Mouse (Mus musculus) skeletal muscle tissue, postnatal 0 days (tissue): ENCODE results near the gene Katna1. TPM values are rescaled to one million over a fixed set of nuclear protein-coding genes. Genes with fewer than 3 reads are reported as not detected.

Experiments
- polyA plus RNA-seq: library from polyadenylated mRNA; unstranded; fragments of >200 nt; fragmentation: Nextera tagmentation; extraction: Ambion mirVana; gene quantifications from 2 replicates; pipeline ENCODE4 v1.2.1, GENCODE M21; 2015

Gene Katna1
- polyA plus RNA-seq = 23.2 and 26.7 TPM in 2 replicates

DNA sequence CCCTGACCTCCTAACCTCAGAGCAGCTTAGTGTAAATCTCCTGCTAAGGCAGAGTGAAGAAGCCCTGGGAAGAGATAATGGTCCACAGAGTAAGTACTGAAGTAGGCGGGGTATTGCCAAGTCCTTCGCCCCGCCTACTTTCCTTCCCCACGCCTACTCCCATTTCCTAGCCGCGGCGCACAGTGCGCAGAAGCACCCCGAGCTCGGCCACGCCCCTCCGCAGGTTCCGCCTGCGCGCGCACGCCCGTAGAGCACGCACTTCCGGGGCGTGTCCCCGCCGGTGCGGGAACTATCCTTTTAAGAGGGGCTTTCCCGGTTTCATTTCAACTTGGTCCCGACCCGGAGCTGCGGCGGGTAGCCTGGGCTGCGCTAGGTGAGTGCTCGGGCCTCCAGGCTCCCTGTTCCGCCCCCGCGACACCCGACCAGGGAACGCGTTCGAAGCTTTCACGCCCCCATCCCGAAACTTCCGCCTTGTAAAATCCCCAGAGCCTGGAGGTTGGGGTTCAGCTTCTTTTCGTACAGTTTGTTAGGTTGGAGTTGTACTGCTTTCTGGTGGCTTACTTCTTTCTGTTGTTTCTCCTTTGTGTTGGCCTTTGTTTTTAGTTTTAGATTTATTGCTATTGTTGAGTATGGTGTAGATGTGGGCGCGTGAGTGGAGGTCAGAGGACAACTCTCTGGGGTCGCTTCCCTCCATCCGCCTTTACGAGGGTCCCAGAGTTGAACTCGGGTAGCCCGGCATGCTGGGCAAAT, at the start of gene Katna1:
Gene Katna1, plus strand, starts transcription at position 250 of the 750 bp plus-strand sequence.

DNA sequence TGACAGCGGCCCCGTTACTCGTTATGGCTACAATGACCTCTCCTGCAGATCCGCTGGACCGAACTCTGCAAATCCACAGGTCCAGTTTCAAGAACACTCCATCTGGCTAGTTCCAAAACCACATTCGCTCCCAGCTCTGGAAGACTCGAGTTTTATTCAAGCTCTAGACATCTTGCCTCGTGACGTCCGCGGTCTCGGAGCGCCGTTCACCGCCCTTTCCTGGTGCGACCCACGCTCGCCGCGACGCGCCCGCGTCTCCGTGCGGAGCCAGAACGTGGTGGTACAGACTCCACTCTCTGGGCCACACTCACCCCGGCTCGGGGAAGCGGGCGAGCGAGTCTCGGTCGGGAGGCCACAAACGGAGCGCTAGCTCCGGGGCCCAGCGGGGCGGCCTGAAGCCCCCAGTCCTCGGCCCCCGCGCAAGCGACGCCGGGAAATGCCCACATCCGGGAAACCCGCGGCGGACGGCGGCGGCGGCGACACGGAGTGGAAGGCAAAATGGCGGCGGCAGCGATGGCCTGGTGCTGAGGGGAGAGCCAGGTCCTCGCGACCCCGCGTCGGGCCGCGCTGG, 45.0 kb upstream of the Katna1 start, which contains the start of the genes Pcmt1 and Lats1:
Gene Pcmt1, minus strand, starts transcription at position 406 of the 571 bp plus-strand sequence.
Gene Lats1, plus strand, starts transcription at position 484 of the 571 bp plus-strand sequence.

DNA sequence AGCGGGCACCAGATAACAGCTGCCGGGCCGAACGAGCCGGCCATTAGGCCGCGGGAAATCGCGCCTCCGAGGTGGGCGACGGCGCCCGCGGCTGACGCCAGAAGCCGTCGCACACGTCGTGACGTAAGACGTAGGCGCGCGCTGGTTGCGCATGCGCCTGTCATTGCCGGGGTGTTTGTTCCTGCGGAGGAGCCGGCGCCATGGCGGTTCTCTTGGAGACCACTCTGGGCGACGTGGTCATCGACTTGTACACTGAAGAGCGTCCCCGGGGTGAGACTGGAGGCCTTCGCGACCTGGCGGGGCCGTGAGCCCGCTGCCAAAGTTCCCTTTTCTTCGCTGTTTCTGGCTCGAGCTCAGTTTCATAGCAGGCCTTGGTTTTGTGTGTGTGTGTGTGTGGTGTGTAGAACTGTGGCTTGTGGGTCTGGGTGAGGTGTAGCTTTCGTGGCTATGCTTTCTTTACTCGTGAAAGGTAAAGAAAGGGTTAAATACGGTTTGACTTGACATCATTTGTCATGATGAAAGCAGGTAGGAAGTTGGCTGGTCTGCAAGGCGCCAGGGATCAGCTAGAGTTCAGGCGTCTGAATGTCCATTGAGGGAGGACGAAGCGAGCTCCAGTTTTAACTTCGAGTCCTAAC, 67.1 kb downstream of the Katna1 start, which contains the start of the genes Ginm1 and Ppil4:
Gene Ginm1, minus strand, starts transcription at position 74 of the 635 bp plus-strand sequence.
Gene Ppil4, plus strand, starts transcription at position 141 of the 635 bp plus-strand sequence.

Other genes starting within 250 kb of the Katna1 start
- gene Lrp11, start 136.2 kb upstream of the Katna1 start, polyA plus RNA-seq = 1.1 and 1.2 TPM in 2 replicates
- 15.2 and 15.7 TPM in 2 replicates for gene Nup43, start 58.5 kb upstream of the Katna1 start, polyA plus RNA-seq
- gene Pcmt1, start 44.9 kb upstream of the Katna1 start, polyA plus RNA-seq = 111 and 113 TPM in 2 replicates
- gene Lats1, start 44.8 kb upstream of the Katna1 start, polyA plus RNA-seq = 2.9 and 3.4 TPM in 2 replicates
- gene Ginm1, start 66.8 kb downstream of the Katna1 start, polyA plus RNA-seq = 88.9 and 110 TPM in 2 replicates
- gene Ppil4, start 66.9 kb downstream of the Katna1 start, polyA plus RNA-seq = 15.8 and 15.9 TPM in 2 replicates
- 0.08 and 0.11 TPM in 2 replicates for gene Zc3h12d, start 106.5 kb downstream of the Katna1 start, polyA plus RNA-seq
- 10.1 and 10.4 TPM in 2 replicates for gene Tab2, start 230.2 kb downstream of the Katna1 start, polyA plus RNA-seq